Mouse (Mus musculus): ENCODE measurements around the gene Prrg1. TPM values are rescaled to one million over a fixed set of nuclear protein-coding genes. Genes with fewer than 3 reads are reported as not detected.

Prrg1 gene
- total and polyA plus RNA-seq, 2 experiments from 2014 or later, result 3.0 to 8.2 TPM

Other genes with a start within 250 kb of the Prrg1 start
- gene 4930480E11Rik, start 214.3 kb downstream of the Prrg1 start, total RNA-seq (2014; rRNA removed), result not detected in 2 replicates
- gene 4930480E11Rik, start 214.3 kb downstream of the Prrg1 start, polyA plus RNA-seq (2015; fragmentation: Nextera tagmentation; extraction: Ambion mirVana), result not detected in 2 replicates
- gene Fam47c, start 153.9 kb upstream of the Prrg1 start, total RNA-seq (2014; rRNA removed), result not detected in 2 replicates
- gene Fam47c, start 153.9 kb upstream of the Prrg1 start, polyA plus RNA-seq (2015; fragmentation: Nextera tagmentation; extraction: Ambion mirVana), result not detected in 2 replicates

Data from forebrain, postnatal 0 days (tissue).